Mouse (Mus musculus): ENCODE measurements around the gene Fgfr2. TPM values are rescaled to one million over a fixed set of nuclear protein-coding genes. Genes with fewer than 3 reads are reported as not detected.

Fgfr2 gene
- polyA plus RNA-seq, 1 experiment from 2014 or later, result 92.5 TPM

DNA sequence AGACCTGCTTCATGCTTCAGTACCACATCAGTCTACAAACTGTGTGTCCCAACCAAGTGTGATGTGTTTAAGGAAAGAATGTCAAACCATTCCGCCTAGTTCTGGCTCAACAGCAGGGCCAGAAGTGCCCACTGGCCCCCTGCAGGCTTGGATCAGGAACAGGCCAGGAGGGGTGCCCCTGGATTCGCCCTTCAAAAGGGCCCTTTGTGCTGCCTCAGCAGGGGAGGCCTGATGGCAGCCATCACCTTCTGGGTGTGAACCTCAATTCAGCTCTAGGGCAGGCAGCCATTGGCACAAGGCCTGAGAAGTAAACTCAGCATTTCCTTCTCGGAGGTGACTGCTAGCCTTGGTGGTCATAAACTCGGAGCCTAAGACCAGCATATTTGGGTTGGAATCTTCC is 342.5 kb downstream of the Fgfr2 start:
- Histone ChIP-seq H3K27me3 (ENCODE audit: insufficient read depth, poor library complexity, severe bottlenecking) (no peaks in the 10 kb centered on the region), H3K4me3 (no peak overlapping the region), H3K9me3 (no peaks in the 10 kb centered on the region), H3K36me3 (peaks cover 29% of the 10 kb centered on the region), H3K4me1 (replicated peaks) (peaks cover 38% of the 10 kb centered on the region), H3K27ac (peak overlapping the region; percentile 74)
- 38% methylated on average over 4 of the region's 4 CpGs for WGBS
- DNase-seq (ENCODE audit: low spot score), result peak; percentile 23

DNA sequence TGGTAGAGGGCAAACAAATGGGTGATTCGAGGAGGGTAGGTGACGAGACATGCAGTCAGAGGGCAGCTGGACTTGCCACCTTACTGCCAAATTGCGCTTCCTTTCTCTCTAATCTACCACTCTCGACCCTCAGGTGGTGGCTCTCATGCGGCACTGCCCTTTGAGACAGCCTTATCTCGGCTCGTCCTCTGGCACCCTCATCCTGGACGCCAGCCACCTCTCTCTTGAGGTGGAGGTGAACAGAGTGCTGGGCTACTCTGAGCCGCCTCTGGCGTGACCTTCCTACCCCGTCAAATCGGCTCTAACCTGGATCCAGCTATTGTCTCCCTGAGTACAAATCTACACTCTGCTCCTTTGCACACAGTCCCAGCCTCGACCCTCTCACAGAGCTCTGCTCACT is 344.5 kb downstream of the Fgfr2 start:
- H3K9me3 ChIP-seq, result no peaks in the 10 kb centered on the region
- peaks cover 35% of the 10 kb centered on the region for H3K36me3 ChIP-seq
- H3K27me3 ChIP-seq (ENCODE audit: insufficient read depth, poor library complexity, severe bottlenecking), result no peaks in the 10 kb centered on the region
- H3K4me1 ChIP-seq (replicated peaks), result peaks cover 32% of the 10 kb centered on the region
- WGBS, result 93% methylated on average over 13 of the region's 13 CpGs
- DNase-seq (ENCODE audit: low spot score), result no peak
- H3K4me3 ChIP-seq, result no peak overlapping the region
- 0 out of 2 replicates have a peak overlapping the region, but pooled peaks have one; percentile 12 for H3K27ac ChIP-seq

DNA sequence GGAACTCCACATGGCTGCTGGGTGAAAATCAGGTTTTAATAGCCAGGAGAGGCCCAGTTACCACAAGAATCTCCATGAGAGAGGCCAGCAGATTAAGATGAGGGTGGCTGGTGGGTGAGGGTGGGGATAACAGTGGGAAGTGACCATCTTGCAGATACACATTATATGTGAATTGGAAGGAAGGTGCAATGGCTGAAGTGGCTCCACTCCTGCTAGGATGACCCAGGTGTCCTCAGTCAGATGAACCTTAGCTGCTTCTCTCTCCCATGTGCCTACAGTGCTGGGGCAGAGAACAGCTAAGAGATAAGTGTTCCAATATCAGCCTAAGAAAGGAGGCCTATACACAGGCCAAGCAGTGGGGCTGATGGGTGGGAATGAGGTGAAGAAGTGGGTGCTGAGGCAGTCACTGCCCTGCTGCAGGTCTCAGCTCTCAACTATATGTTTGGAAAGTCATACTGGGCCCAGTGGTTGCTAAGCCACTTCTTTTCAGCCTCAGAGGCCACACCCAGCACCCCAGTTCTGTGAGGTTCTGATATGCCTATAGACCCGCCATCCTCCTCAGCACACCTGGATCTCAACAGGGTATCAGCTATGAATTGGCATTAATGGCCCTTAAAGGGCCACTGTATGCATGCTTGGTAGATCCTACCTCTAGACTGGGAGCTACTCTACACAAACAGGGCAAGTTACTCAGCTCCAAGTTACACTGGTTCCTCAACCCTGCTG is 345.3 kb downstream of the Fgfr2 start:
- Histone ChIP-seq H3K9me3 (no peaks in the 10 kb centered on the region), H3K4me3 (no peak overlapping the region), H3K36me3 (peaks cover 43% of the 10 kb centered on the region), H3K4me1 (replicated peaks) (peaks cover 32% of the 10 kb centered on the region), H3K27ac (no peak overlapping the region), H3K27me3 (ENCODE audit: insufficient read depth, poor library complexity, severe bottlenecking) (no peaks in the 10 kb centered on the region)
- no peak for DNase-seq (ENCODE audit: low spot score)
- WGBS, result 84% methylated on average over 1 of the region's 1 CpGs

DNA sequence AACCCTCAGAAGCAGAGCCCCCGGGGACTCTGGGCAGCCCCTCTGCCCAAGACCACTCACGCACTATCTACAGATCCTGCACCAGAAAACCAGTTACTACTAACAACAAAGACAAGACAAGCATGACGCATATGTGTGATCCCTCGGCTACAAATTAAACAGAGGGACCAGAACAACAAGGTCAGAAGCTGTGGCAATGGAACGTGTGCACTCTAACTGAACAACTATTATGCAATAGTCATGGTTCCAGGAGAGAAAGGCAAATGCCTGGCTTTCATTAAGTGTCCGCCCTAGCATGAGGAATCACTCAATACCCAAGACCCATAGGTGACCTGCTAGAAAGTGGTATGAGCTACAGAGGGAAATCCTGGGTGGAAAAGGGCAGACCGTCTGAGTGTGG is 346.0 kb downstream of the Fgfr2 start:
- WGBS, result 89% methylated on average over 7 of the region's 7 CpGs

DNA sequence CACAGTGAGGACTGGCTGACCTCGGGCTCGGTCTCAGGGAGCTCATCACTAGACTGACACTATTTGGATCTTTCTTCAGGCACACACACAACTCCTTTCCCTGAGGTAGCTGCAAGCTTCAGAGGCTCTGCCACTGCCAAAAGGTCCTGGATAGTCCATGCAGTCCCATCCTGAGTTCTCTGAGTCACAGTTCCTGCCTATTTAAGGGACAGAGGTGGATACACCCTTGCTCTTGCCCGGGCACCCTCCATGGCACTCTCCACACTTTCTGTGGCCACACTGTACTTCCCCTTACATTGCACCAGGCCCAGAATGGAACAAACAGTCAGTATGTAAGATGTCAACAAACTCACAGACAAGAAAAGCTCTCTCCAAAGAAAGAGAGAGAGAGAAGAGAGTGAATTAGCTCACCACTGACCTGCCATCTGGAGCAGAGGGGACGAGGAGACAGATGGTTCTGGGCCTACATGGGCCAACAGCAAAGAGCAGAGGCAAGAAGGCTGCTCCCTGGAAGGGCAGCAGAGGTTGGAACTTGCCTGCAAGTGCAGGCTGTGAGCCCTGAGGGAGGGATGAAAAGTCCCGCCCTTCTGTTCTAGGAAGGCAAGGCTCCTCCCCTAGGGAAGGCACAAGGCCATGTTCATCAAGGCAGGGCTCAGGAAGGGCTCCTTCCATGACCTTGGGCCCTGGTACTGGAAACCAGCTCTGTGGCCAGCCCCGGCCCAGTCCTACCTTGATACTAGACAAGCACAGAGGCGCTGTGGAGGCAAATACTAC is 346.6 kb downstream of the Fgfr2 start:
- no peaks in the 10 kb centered on the region for H3K9me3 ChIP-seq
- DNase-seq (ENCODE audit: low spot score), result no peak
- H3K4me1 ChIP-seq (replicated peaks), result peaks cover 27% of the 10 kb centered on the region
- 91% methylated on average over 7 of the region's 7 CpGs for whole genome bisulfite sequencing
- H3K27me3 ChIP-seq (ENCODE audit: insufficient read depth, poor library complexity, severe bottlenecking), result no peaks in the 10 kb centered on the region
- H3K4me3 ChIP-seq, result no peak overlapping the region
- no peak overlapping the region for H3K27ac ChIP-seq
- H3K36me3 ChIP-seq, result peaks cover 56% of the 10 kb centered on the region

More for the DNA sequence above, 346.0 kb downstream of the Fgfr2 start:
- Histone ChIP-seq H3K27me3 (ENCODE audit: insufficient read depth, poor library complexity, severe bottlenecking) (no peaks in the 10 kb centered on the region), H3K4me3 (no peak overlapping the region), H3K36me3 (peaks cover 50% of the 10 kb centered on the region), H3K9me3 (no peaks in the 10 kb centered on the region), H3K4me1 (replicated peaks) (peaks cover 31% of the 10 kb centered on the region), H3K27ac (peak overlapping the region; percentile 14; the same call in 1 of the 2 replicates)
- DNase-seq (ENCODE audit: low spot score), result no peak

DNA sequence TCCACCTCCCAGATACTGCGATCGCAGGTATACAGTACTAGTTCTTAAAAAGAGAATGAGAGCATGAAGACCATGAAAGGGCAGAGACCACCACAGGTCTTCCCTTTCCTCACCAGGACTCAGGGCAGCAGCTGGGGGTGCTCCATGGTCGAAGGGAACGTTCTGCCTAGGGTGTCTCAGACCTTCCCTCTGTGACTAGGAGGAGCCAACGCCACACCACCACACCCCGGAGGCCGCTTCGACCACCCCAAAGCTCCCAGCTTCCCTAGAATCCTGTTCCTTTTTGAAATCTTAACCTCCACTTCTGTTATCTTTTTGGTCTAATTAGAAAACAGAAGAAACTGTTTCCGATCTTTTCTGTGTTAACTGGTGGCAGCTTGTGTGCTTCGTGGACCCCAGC is 347.2 kb downstream of the Fgfr2 start:
- H3K4me3 ChIP-seq, result no peak overlapping the region
- 96% methylated on average over 10 of the region's 10 CpGs for WGBS
- H3K36me3 ChIP-seq, result peaks cover 60% of the 10 kb centered on the region
- no peak for DNase-seq (ENCODE audit: low spot score)
- H3K27ac ChIP-seq, result no peak overlapping the region
- H3K4me1 ChIP-seq (replicated peaks), result peaks cover 21% of the 10 kb centered on the region
- H3K9me3 ChIP-seq, result no peaks in the 10 kb centered on the region
- H3K27me3 ChIP-seq (ENCODE audit: insufficient read depth, poor library complexity, severe bottlenecking), result no peaks in the 10 kb centered on the region

DNA sequence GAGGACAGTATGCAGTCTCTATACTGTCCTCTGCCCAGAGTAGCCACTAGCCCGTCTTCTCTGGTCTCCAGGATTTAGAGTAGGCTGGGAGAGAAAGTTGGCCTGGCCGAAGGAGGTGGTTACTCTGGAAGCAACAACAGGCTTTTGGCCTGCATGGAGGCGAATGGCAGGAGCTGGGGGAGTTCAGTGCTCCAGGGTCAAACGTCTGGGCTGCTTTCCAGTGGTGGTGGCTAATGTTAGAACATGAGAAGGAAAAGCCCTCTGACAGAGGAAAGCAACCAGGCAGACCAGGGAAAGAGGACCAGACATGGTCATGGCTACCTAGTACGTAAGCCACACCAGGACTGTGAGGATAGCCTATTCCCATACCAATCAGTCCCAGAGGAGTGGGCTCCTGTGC is 347.8 kb downstream of the Fgfr2 start:
- DNase-seq (ENCODE audit: low spot score), result no peak
- Histone ChIP-seq H3K27me3 (ENCODE audit: insufficient read depth, poor library complexity, severe bottlenecking) (no peaks in the 10 kb centered on the region), H3K27ac (no peak overlapping the region), H3K4me3 (no peak overlapping the region), H3K9me3 (no peaks in the 10 kb centered on the region), H3K36me3 (peaks cover 66% of the 10 kb centered on the region), H3K4me1 (replicated peaks) (peaks cover 15% of the 10 kb centered on the region)
- WGBS, result 93% methylated on average over 5 of the region's 5 CpGs

DNA sequence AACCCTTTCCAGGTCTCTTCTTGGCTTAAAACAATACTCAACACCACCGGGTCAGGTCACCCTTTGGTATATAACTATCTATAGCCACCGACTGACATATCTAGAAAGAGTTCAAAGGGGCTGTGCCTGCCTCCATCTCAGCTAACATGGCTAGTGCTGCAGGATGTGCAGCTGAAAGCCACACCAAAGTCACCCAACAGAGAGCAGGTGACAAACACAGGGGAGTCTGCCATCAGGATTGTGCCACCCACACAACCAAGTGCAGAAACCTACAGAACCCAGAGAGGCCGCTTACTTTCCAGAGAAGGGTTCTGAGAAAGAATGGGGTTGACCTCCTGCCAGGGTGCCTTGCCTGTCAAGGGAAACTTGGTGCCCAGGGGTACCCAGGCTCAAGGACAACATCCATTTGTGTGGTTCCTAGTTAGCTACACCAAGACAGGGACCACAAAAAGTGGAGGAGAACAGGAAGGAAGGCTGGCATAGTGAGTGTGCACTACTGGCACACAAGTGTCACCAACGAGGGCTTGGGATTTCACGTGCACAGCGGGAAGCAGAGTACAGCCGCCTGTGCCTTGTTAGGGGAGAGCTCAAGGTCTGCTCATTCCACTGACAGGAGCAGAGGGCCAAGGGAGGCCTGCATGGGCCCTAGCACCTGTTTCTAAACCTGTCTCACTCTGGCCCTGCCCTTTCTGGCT is 350.0 kb downstream of the Fgfr2 start:
- Histone ChIP-seq H3K27ac (no peak overlapping the region), H3K36me3 (peaks cover 74% of the 10 kb centered on the region), H3K9me3 (no peaks in the 10 kb centered on the region), H3K4me3 (no peak overlapping the region), H3K4me1 (replicated peaks) (peaks cover 16% of the 10 kb centered on the region), H3K27me3 (ENCODE audit: insufficient read depth, poor library complexity, severe bottlenecking) (no peaks in the 10 kb centered on the region)
- DNase-seq (ENCODE audit: low spot score), result no peak
- 87% methylated on average over 7 of the region's 7 CpGs for WGBS

DNA sequence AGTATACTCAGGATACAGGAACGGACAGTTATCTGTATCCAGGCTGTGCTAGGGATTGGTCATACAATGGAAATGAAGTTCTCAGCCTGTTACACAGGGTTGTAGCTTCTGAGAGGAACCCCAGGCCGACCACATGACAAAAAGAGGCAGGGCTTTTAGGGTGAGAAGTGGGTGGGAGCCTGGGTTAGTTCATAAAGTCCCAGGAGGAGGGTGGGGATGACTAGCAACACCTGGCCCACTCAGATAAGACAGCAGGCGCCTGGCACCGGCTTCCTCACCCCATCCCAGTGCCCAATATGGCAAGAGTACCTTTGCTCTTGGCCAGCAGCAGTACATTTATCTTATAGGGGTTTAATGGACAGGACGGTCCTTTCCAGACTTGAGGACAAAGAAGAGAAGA is 350.7 kb downstream of the Fgfr2 start:
- H3K27me3 ChIP-seq (ENCODE audit: insufficient read depth, poor library complexity, severe bottlenecking), result no peaks in the 10 kb centered on the region
- H3K36me3 ChIP-seq, result peaks cover 66% of the 10 kb centered on the region
- no peak for DNase-seq (ENCODE audit: low spot score)
- no peak overlapping the region for H3K27ac ChIP-seq
- no peak overlapping the region for H3K4me3 ChIP-seq
- WGBS, result 88% methylated on average over 5 of the region's 5 CpGs
- peaks cover 22% of the 10 kb centered on the region for H3K4me1 ChIP-seq (replicated peaks)
- H3K9me3 ChIP-seq, result no peaks in the 10 kb centered on the region

DNA sequence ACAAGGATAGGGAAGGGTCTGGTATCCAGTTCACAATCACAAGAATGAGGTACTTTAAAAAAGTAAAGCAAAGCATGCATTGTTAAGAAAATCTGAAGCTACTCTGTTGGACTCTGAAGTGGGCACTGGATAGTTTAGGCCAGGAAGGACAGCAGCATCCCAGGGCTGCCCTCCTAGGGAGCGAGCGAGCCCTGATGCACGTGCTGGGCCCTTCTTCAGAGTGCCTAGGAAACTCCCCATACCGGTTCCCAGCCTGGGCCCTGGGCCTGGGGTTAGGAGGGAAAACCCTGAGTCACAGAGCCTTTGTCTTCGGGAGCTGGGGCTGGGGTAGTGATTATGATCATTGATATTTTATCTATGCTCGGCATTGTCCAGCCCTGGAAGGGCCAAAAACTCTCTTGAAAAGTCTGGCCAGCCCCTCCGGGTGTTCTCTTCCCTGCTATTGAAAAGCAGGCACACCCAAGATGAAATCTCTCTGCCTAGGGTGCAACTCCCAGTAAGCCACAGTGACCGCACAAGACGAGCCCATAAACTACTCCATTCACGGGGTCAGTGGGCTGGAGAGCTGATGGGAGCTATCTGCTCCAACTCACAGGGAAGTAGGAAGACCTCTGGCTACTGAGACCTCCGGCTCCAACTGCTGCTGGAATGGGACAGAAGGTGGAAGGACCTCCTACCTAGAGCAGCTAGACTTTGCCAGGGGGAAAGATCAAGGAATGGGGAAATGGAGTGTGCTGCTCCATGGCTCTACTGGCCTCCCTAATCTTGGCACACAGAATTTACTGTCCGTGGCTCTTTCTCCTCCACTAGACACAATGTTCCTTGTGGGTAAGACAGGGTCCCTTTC is 354.4 kb downstream of the Fgfr2 start:
- Histone ChIP-seq H3K4me1 (replicated peaks) (peaks cover 30% of the 10 kb centered on the region), H3K27ac (peak overlapping the region; percentile 53), H3K27me3 (ENCODE audit: insufficient read depth, poor library complexity, severe bottlenecking) (no peaks in the 10 kb centered on the region), H3K4me3 (no peak overlapping the region), H3K36me3 (peaks cover 64% of the 10 kb centered on the region), H3K9me3 (no peaks in the 10 kb centered on the region)
- 84% methylated on average over 12 of the region's 12 CpGs for WGBS
- no peak for DNase-seq (ENCODE audit: low spot score)

DNA sequence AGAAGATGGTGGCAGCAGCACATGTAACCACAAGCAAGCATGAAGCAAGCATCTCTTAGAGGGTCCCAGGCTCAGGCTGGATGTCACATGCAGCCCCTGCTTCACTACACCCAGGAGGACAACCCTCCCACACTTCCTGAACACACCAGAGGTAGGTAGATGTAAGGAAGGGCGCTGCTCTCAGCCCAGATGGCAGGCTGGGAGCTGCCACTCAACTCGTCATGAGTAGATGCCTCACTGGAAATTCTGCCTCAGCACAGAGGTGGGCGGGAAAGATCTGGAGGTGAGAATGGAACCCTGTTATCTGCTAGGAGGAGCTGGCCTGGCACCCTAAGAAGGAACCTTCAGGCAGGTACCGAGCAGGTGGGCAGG is 355.2 kb downstream of the Fgfr2 start:
- H3K4me1 ChIP-seq (replicated peaks), result peaks cover 30% of the 10 kb centered on the region
- H3K27ac ChIP-seq, result 0 out of 2 replicates have a peak overlapping the region, but pooled peaks have one; percentile 53
- H3K27me3 ChIP-seq (ENCODE audit: insufficient read depth, poor library complexity, severe bottlenecking), result no peaks in the 10 kb centered on the region
- H3K9me3 ChIP-seq, result no peaks in the 10 kb centered on the region
- H3K4me3 ChIP-seq, result no peak overlapping the region
- 84% methylated on average over 4 of the region's 4 CpGs for WGBS
- peaks cover 64% of the 10 kb centered on the region for H3K36me3 ChIP-seq
- no peak for DNase-seq (ENCODE audit: low spot score)

DNA sequence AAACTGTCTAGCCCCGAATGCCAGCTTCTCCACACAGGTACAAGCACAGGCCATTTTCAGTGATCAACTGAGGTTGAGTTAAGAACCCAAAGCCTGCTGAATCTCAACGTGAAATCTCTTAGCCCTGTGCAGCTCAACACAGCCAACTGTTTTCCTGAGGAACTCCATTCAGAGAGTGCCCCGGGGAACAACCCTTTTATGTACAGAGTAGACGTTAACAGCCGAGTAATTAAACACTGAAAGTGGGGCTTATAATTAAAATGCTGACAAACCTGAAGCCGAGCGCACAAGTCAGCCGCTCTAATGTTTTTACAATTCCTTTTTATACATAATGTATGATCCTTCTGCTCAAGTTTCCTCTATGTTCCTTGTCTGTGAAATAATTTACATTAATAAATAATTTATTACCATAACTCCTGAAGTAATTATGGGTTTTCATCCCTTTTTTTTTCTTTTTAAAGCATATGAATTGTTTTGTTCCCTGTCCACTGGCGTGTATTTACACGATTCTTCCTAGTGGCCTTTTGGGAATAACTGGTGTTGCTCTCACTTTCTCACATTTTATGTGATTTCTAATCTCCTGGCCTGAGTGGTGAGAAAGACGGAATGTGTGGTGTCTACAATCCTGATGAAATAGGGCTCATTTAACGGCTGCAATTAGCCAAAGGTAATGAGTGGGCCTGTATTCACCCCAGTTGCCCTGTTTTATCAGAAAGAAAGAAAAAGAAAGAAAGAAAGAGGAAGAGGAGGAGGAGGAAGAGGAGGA is 355.7 kb downstream of the Fgfr2 start:
- WGBS, result 64% methylated on average over 12 of the region's 12 CpGs
- Histone ChIP-seq H3K4me3 (no peak overlapping the region), H3K27ac (peak overlapping the region; percentile 53; the same call in 1 of the 2 replicates), H3K36me3 (peaks cover 60% of the 10 kb centered on the region), H3K27me3 (ENCODE audit: insufficient read depth, poor library complexity, severe bottlenecking) (no peaks in the 10 kb centered on the region), H3K9me3 (no peaks in the 10 kb centered on the region), H3K4me1 (replicated peaks) (peaks cover 30% of the 10 kb centered on the region)
- no peak for DNase-seq (ENCODE audit: low spot score)

Measured in hindbrain, embryonic 10.5 days (tissue).